Comparison of ENCODE assay signal across 8 mouse cellular contexts in genomic region chr17:27212768-27213525, GRCm38 (mm10). TPM values are rescaled to one million over a fixed set of nuclear protein-coding genes. Genes with fewer than 3 reads are reported as not detected.
DNase-seq lines count a peak whose midpoint lies in the region; ATAC-seq and TF ChIP-seq lines count a peak whose summit lies in the region.

No protein-coding gene starts in this region.

- H3K27me3 ChIP-seq in C2C12 (ENCODE audit: control insufficient read depth, insufficient read depth, insufficient read length): peaks cover 7% of the 10 kb centered on the region
- peaks cover 23% of the 10 kb centered on the region for H3K27me3 ChIP-seq in heart, embryonic 14.5 days (ENCODE audit: control insufficient read depth, insufficient read depth, low read length)

- no peaks in the 10 kb centered on the region for H3K36me3 ChIP-seq in C2C12 (ENCODE audit: control insufficient read depth, insufficient read depth)
- no peaks in the 10 kb centered on the region for H3K36me3 ChIP-seq in heart, embryonic 14.5 days (ENCODE audit: control insufficient read depth, insufficient read depth, low read length)

- H3ac ChIP-seq in C2C12 (ENCODE audit: control insufficient read depth, insufficient read length, low read depth): no peak overlapping the region

- no peaks in the 10 kb centered on the region for H3K9me3 ChIP-seq in heart, embryonic 14.5 days (ENCODE audit: control insufficient read depth, low read length)

- TF ChIP-seq CTCF in C2C12 (IDR thresholded peaks at IDR 0.05; ENCODE audit: control insufficient read depth, insufficient read depth, insufficient read length): peak; percentile 18

- H3K79me2 ChIP-seq in C2C12 (ENCODE audit: control insufficient read depth, insufficient read depth): no peaks in the 10 kb centered on the region

- peak overlapping the region; percentile 58 for H3K9ac ChIP-seq in heart, embryonic 14.5 days (ENCODE audit: low read length)

- no peaks in the 10 kb centered on the region for H3K79me3 ChIP-seq in C2C12 (ENCODE audit: low read depth)

- DNase-seq in adrenal gland, adult 18-20 months (ENCODE audit: low spot score in 2 of 2): peak; percentile 35 to 53
- no peak for DNase-seq in adrenal gland, postnatal 4 days (ENCODE audit: low spot score in 2 of 2)
- peak; percentile 49 to 61 for DNase-seq in cerebellum, postnatal 36 days
- peak; percentile 93 for DNase-seq in kidney, postnatal 10 days
- DNase-seq in lung, postnatal 36 days: peak; percentile 78
- peak; percentile 89 for DNase-seq in testis, postnatal 10 days (ENCODE audit: low spot score)

- H3K4me2 ChIP-seq in heart, embryonic 14.5 days (ENCODE audit: low read length): peak overlapping the region; percentile 19; the same call in 1 of the 2 replicates

- WGBS in heart, embryonic 14.5 days: 5% methylated on average over 11 of the region's 11 CpGs

- peak; percentile 64; the same call in 1 of the 2 replicates for ATAC-seq in heart, embryonic 14.5 days (ENCODE audit: insufficient number of reproducible peaks, insufficient read depth, low FRiP score, low read depth)

- H3K4me3 ChIP-seq in C2C12 (ENCODE audit: insufficient read depth, poor library complexity, severe bottlenecking): no peak overlapping the region
- H3K4me3 ChIP-seq in heart, embryonic 14.5 days (ENCODE audit: control insufficient read depth in 1 of 2, insufficient read depth in 1 of 2, low read depth in 1 of 2, low read length in 2 of 2): no peak overlapping the region

- no peak overlapping the region for H3K27ac ChIP-seq in heart, embryonic 14.5 days (replicated peaks in 1 of 2; ENCODE audit: control insufficient read depth in 1 of 2, insufficient read depth in 1 of 2, low read depth in 2 of 2, low read length in 2 of 2)

- no peaks in the 10 kb centered on the region; a peak in 1 of 4 replicates for H3K4me1 ChIP-seq in heart, embryonic 14.5 days (ENCODE audit: control insufficient read depth in 2 of 2, insufficient read depth in 2 of 2, low read length in 2 of 2)

TF ChIP-seq in C2C12, 6 proteins besides CTCF, POLR2A, EP300 and RAD21:
- no peak for TF ChIP-seq CEBPB (IDR thresholded peaks at IDR 0.05; ENCODE audit: low read depth)
- TF ChIP-seq MAX (IDR thresholded peaks at IDR 0.05): no peak
- TF ChIP-seq FOSL1 (IDR thresholded peaks at IDR 0.05; ENCODE audit: insufficient read depth, low read length, poor library complexity, severe bottlenecking): no peak
- no peak for TF ChIP-seq MYOD1 (IDR thresholded peaks at IDR 0.05; ENCODE audit: control insufficient read depth, insufficient read length, low read depth)
- no peak for TF ChIP-seq USF1 (IDR thresholded peaks at IDR 0.05; ENCODE audit: low read depth)
- no peak for TF ChIP-seq MYOG (IDR thresholded peaks at IDR 0.05; ENCODE audit: control insufficient read depth, extremely low read depth, insufficient read length)
TF ChIP-seq in C2C12: peak in this region for 0.

RNA-seq across cellular contexts. Expression of gene Lemd2, which starts 8.7 kb away (rescaled TPM):
- total RNA-seq in adrenal gland, adult 18-20 months (2021): 10 to 100 TPM; 60.5 to 72.7 TPM
- 10 to 100 TPM; 69.1 to 73.3 TPM for total RNA-seq in adrenal gland, postnatal 4 days (2021)
- polyA plus RNA-seq in C2C12 (2012; fragmentation: generic; extraction: Trizol): 45.9 TPM
- polyA plus RNA-seq in heart, embryonic 14.5 days (2014; fragmentation: Nextera tagmentation; extraction: Ambion mirVana): 9.1 and 12.8 TPM in 2 replicates

RNA-seq across cellular contexts. Expression of gene Ip6k3, which starts 45.4 kb away (rescaled TPM):
- 1 to 10 TPM in 1 of 2 experiments, under 1 TPM in 1; 0.60 to 2.2 TPM for total RNA-seq in adrenal gland, adult 18-20 months (2021)
- total RNA-seq in adrenal gland, postnatal 4 days (2021): 1 to 10 TPM; 1.1 to 2.3 TPM
- 0.08 TPM for polyA plus RNA-seq in C2C12 (2012; fragmentation: generic; extraction: Trizol)
- 0.22 and 0.32 TPM in 2 replicates for polyA plus RNA-seq in heart, embryonic 14.5 days (2014; fragmentation: Nextera tagmentation; extraction: Ambion mirVana)

Comparison
In these comparisons a context has a peak if more than half of its experiments do, and no peak if none do; other contexts are left out.
1. DNase-seq: peak in adrenal gland, adult 18-20 months (2 of 2), cerebellum, postnatal 36 days (2 of 2), kidney, postnatal 10 days (single experiment), lung, postnatal 36 days (single experiment) and testis, postnatal 10 days (single experiment); none in adrenal gland, postnatal 4 days (0 of 2).